Mouse (Mus musculus) brain, embryonic 14.5 days (tissue): Measurements from ENCODE around the gene Coro1a.

Source experiments
- CTCF ChIP-seq: fragments of 200-500 bp; IDR thresholded peaks from 2 replicates; pipeline ENCODE4 v1.5.1; 2012; ENCODE audit warnings: inconsistent platforms, mild to moderate bottlenecking, moderate library complexity, borderline replicate concordance; ENCODE audit not compliant: insufficient read depth, insufficient read length; ENCODE audit errors: extremely low read depth
- POLR2A ChIP-seq: fragments of 200-500 bp; IDR thresholded peaks from 2 replicates; pipeline ENCODE4 v1.6.1; 2012; ENCODE audit warnings: mild to moderate bottlenecking, inconsistent platforms, borderline replicate concordance; ENCODE audit not compliant: poor library complexity, insufficient read depth, insufficient read length, severe bottlenecking; ENCODE audit errors: extremely low read depth

- no peak for TF ChIP-seq CTCF
- TF ChIP-seq POLR2A = no peak
Observed at GRCm38 (mm10) chr7:126703757-126704077, 3.9 kb downstream of the Coro1a start.
